Mouse (Mus musculus): ENCODE data around the gene Shank1. TPM values are rescaled to one million over a fixed set of nuclear protein-coding genes. Genes with fewer than 3 reads are reported as not detected.
"Not testable (repeated sequence)": the region's sequence is repeated elsewhere in the genome, so short reads cannot be mapped to it uniquely, and the experiment has no call there.

Gene Shank1
- polyA plus RNA-seq, 1 experiment, result 0.81 TPM

GRCm38 (mm10) chr7:44280959-44281358 is 29.1 kb upstream of the Shank1 start:
- TF ChIP-seq POLR2A (IDR thresholded peaks at IDR 0.05; ENCODE audit: low read depth, low read length), result no peak
- no peak for TF ChIP-seq CTCF (IDR thresholded peaks at IDR 0.05; ENCODE audit: extremely low read depth, insufficient read length, insufficient replicate concordance, low read depth, low read length)
- 37% methylated on average over 1 of the region's 1 CpGs for WGBS
- no peaks in the 10 kb centered on the region for H3K4me1 ChIP-seq (ENCODE audit: control insufficient read depth, insufficient read depth, insufficient read length, low read length)
- no peaks in the 10 kb centered on the region for H3K27me3 ChIP-seq (ENCODE audit: control insufficient read depth, insufficient read depth, low read length)
- no peak overlapping the region for H3K27ac ChIP-seq (ENCODE audit: insufficient read depth, low read depth, low read length)
- no peak overlapping the region for H3K4me3 ChIP-seq (ENCODE audit: low read depth, low read length)
- no peaks in the 10 kb centered on the region for H3K36me3 ChIP-seq (ENCODE audit: control insufficient read depth, insufficient read depth, low read length)

- 74% methylated on average over 7 of the region's 7 CpGs for WGBS
- Histone ChIP-seq H3K36me3 (ENCODE audit: control insufficient read depth, insufficient read depth, low read length) (no peaks in the 10 kb centered on the region), H3K27me3 (ENCODE audit: control insufficient read depth, insufficient read depth, low read length) (no peaks in the 10 kb centered on the region), H3K4me3 (ENCODE audit: low read depth, low read length) (no peak overlapping the region), H3K4me1 (ENCODE audit: control insufficient read depth, insufficient read depth, insufficient read length, low read length) (no peaks in the 10 kb centered on the region), H3K27ac (ENCODE audit: insufficient read depth, low read depth, low read length) (no peak overlapping the region)
- TF ChIP-seq CTCF (IDR thresholded peaks at IDR 0.05; ENCODE audit: extremely low read depth, insufficient read length, insufficient replicate concordance, low read depth, low read length) (no peak), POLR2A (IDR thresholded peaks at IDR 0.05; ENCODE audit: low read depth, low read length) (no peak)
Measured at GRCm38 (mm10) chr7:44281586-44281985, 28.5 kb upstream of the Shank1 start.

- H3K27me3 ChIP-seq (ENCODE audit: control insufficient read depth, insufficient read depth, low read length), result 0 out of 2 replicates have a peak, but pooled peaks cover 2% of the 10 kb centered on the region
- no peak for TF ChIP-seq POLR2A (IDR thresholded peaks at IDR 0.05; ENCODE audit: low read depth, low read length)
- TF ChIP-seq CTCF (IDR thresholded peaks at IDR 0.05; ENCODE audit: extremely low read depth, insufficient read length, insufficient replicate concordance, low read depth, low read length), result no peak
- 36% methylated on average over 7 of the region's 7 CpGs for WGBS
- no peak overlapping the region for H3K27ac ChIP-seq (ENCODE audit: insufficient read depth, low read depth, low read length)
- no peak overlapping the region for H3K4me3 ChIP-seq (ENCODE audit: low read depth, low read length)
- no peaks in the 10 kb centered on the region for H3K36me3 ChIP-seq (ENCODE audit: control insufficient read depth, insufficient read depth, low read length)
- no peaks in the 10 kb centered on the region for H3K4me1 ChIP-seq (ENCODE audit: control insufficient read depth, insufficient read depth, insufficient read length, low read length)
Measured at GRCm38 (mm10) chr7:44287760-44288159, 22.3 kb upstream of the Shank1 start.

GRCm38 (mm10) chr7:44290986-44291385 is 19.1 kb upstream of the Shank1 start:
- WGBS, result 74% methylated on average over 4 of the region's 4 CpGs

GRCm38 (mm10) chr7:44291418-44291817 is 18.6 kb upstream of the Shank1 start:
- no peak for TF ChIP-seq CTCF (IDR thresholded peaks at IDR 0.05; ENCODE audit: extremely low read depth, insufficient read length, insufficient replicate concordance, low read depth, low read length)
- no peak for TF ChIP-seq POLR2A (IDR thresholded peaks at IDR 0.05; ENCODE audit: low read depth, low read length)
- no peaks in the 10 kb centered on the region for H3K4me1 ChIP-seq (ENCODE audit: control insufficient read depth, insufficient read depth, insufficient read length, low read length)
- H3K27ac ChIP-seq (ENCODE audit: insufficient read depth, low read depth, low read length), result no peak overlapping the region
- 52% methylated on average over 4 of the region's 4 CpGs for WGBS
- H3K36me3 ChIP-seq (ENCODE audit: control insufficient read depth, insufficient read depth, low read length), result no peaks in the 10 kb centered on the region
- 0 out of 2 replicates have a peak, but pooled peaks cover 2% of the 10 kb centered on the region for H3K27me3 ChIP-seq (ENCODE audit: control insufficient read depth, insufficient read depth, low read length)
- no peak overlapping the region for H3K4me3 ChIP-seq (ENCODE audit: low read depth, low read length)

More at GRCm38 (mm10) chr7:44290986-44291385, 19.1 kb upstream of the Shank1 start:
- Histone ChIP-seq H3K4me1 (ENCODE audit: control insufficient read depth, insufficient read depth, insufficient read length, low read length) (no peaks in the 10 kb centered on the region), H3K27me3 (ENCODE audit: control insufficient read depth, insufficient read depth, low read length) (0 out of 2 replicates have a peak, but pooled peaks cover 2% of the 10 kb centered on the region), H3K36me3 (ENCODE audit: control insufficient read depth, insufficient read depth, low read length) (no peaks in the 10 kb centered on the region), H3K27ac (ENCODE audit: insufficient read depth, low read depth, low read length) (no peak overlapping the region), H3K4me3 (ENCODE audit: low read depth, low read length) (no peak overlapping the region)
- TF ChIP-seq CTCF (IDR thresholded peaks at IDR 0.05; ENCODE audit: extremely low read depth, insufficient read length, insufficient replicate concordance, low read depth, low read length) (no peak), POLR2A (IDR thresholded peaks at IDR 0.05; ENCODE audit: low read depth, low read length) (no peak)

- H3K4me1 ChIP-seq (ENCODE audit: control insufficient read depth, insufficient read depth, insufficient read length, low read length); H3K4me3 ChIP-seq (ENCODE audit: low read depth, low read length); H3K36me3 ChIP-seq (ENCODE audit: control insufficient read depth, insufficient read depth, low read length); H3K27ac ChIP-seq (ENCODE audit: insufficient read depth, low read depth, low read length); H3K27me3 ChIP-seq (ENCODE audit: control insufficient read depth, insufficient read depth, low read length): not testable (repeated sequence)
- WGBS, result 74% methylated on average over 2 of the region's 2 CpGs
Measured at GRCm38 (mm10) chr7:44297501-44297900, 12.6 kb upstream of the Shank1 start.

- TF ChIP-seq CTCF (IDR thresholded peaks at IDR 0.05; ENCODE audit: extremely low read depth, insufficient read length, insufficient replicate concordance, low read depth, low read length), result no peak
- TF ChIP-seq POLR2A (IDR thresholded peaks at IDR 0.05; ENCODE audit: low read depth, low read length), result no peak
- Histone ChIP-seq H3K27me3 (ENCODE audit: control insufficient read depth, insufficient read depth, low read length) (no peaks in the 10 kb centered on the region; the same call in 1 of the 2 replicates), H3K36me3 (ENCODE audit: control insufficient read depth, insufficient read depth, low read length) (no peaks in the 10 kb centered on the region), H3K4me3 (ENCODE audit: low read depth, low read length) (no peak overlapping the region; the same call in 1 of the 2 replicates), H3K27ac (ENCODE audit: insufficient read depth, low read depth, low read length) (no peak overlapping the region), H3K4me1 (ENCODE audit: control insufficient read depth, insufficient read depth, insufficient read length, low read length) (peaks cover 6% of the 10 kb centered on the region)
- 84% methylated on average over 14 of the region's 14 CpGs for WGBS
Measured at GRCm38 (mm10) chr7:44303346-44304340, 6.4 kb upstream of the Shank1 start.
